In genomic region chr2:103287716-103288115, GRCm38 (mm10) we compare ENCODE assay signal across 24 mouse cellular contexts. TPM values are rescaled to one million over a fixed set of nuclear protein-coding genes. Genes with fewer than 3 reads are reported as not detected.
A peak's percentile ranks its signal among the peaks of the same experiment; 100 is the strongest.
DNase-seq lines count a peak whose midpoint lies in the region; ATAC-seq and TF ChIP-seq lines count a peak whose summit lies in the region.
"Had no signal": no experiment of that assay in that cellular context is flagged by ENCODE, and none has a peak within 500 bp of the region (broad histone marks: within the 10 kb centered on the region; RNA-seq: fewer than 3 reads in every experiment).

No protein-coding gene starts in this region.

- ATAC-seq in stomach, embryonic 16.5 days (ENCODE audit: insufficient read depth, low FRiP score): no peak
- no peak for ATAC-seq in stomach, postnatal 0 days (ENCODE audit: low FRiP score, low TSS enrichment)
- ATAC-seq: activated CD4-positive, CD25-positive, alpha-beta regulatory T cell, adult 4 months; CD4-positive, CD25-positive, alpha-beta regulatory T cell, adult 4 months; Patski had no signal

- H3K27ac ChIP-seq in stomach, embryonic 16.5 days (ENCODE audit: low read length): 0 out of 2 replicates have a peak overlapping the region, but pooled peaks have one; percentile 95
- H3K27ac ChIP-seq in stomach, postnatal 0 days (replicated peaks): no peak overlapping the region

- no peaks in the 10 kb centered on the region for H3K36me3 ChIP-seq in stomach, embryonic 16.5 days (ENCODE audit: control insufficient read depth, insufficient read depth, low read length)
- H3K36me3 ChIP-seq in stomach, postnatal 0 days (ENCODE audit: control insufficient read depth, insufficient read depth, low read length): no peaks in the 10 kb centered on the region
- H3K36me3 ChIP-seq: G1E had no signal

- no peak overlapping the region for H3K4me2 ChIP-seq in stomach, embryonic 16.5 days (ENCODE audit: low read depth, low read length)
- no peak overlapping the region for H3K4me2 ChIP-seq in stomach, postnatal 0 days (replicated peaks; ENCODE audit: low read depth)

- H3K4me1 ChIP-seq in stomach, embryonic 16.5 days (ENCODE audit: control insufficient read depth, insufficient read depth, low read length): peaks cover 41% of the 10 kb centered on the region
- H3K4me1 ChIP-seq in stomach, postnatal 0 days (replicated peaks; ENCODE audit: control insufficient read depth, insufficient read depth): peaks cover 14% of the 10 kb centered on the region

- no peak for TF ChIP-seq EP300 in stomach, postnatal 0 days (optimal IDR thresholded peaks at IDR 0.05)

- 80% methylated on average over 5 of the region's 5 CpGs for WGBS in stomach, embryonic 16.5 days
- 79% methylated on average over 5 of the region's 5 CpGs for WGBS in stomach, postnatal 0 days

- H3K4me3 ChIP-seq in stomach, embryonic 16.5 days (replicated peaks; ENCODE audit: low read length): no peak overlapping the region
- H3K4me3 ChIP-seq in stomach, postnatal 0 days (ENCODE audit: low read depth, low read length): no peak overlapping the region

- H3K9ac ChIP-seq in stomach, embryonic 16.5 days (ENCODE audit: low read length): no peak overlapping the region
- H3K9ac ChIP-seq in stomach, postnatal 0 days (ENCODE audit: low read length): no peak overlapping the region

- H3K9me3 ChIP-seq in stomach, embryonic 16.5 days (replicated peaks; ENCODE audit: control insufficient read depth, low read length): no peaks in the 10 kb centered on the region
- no peaks in the 10 kb centered on the region for H3K9me3 ChIP-seq in stomach, postnatal 0 days (ENCODE audit: control insufficient read depth, low read length)
- H3K9me3 ChIP-seq: G1E had no signal

- no peak for DNase-seq in stomach, postnatal 0 days (ENCODE audit: low spot score)
- DNase-seq in Muller cell, postnatal 12 days (ENCODE audit: inconsistent ontology term): peak; percentile 94
- peak; percentile 65 for DNase-seq in retina, embryonic 14.5 days (ENCODE audit: low spot score)
- peak; percentile 83 for DNase-seq in retina, postnatal 1 day
- no peak for DNase-seq in heart, adult 11 months
- no peak for DNase-seq in thymus, postnatal 10 days (ENCODE audit: low spot score in 2 of 2)
- no peak for DNase-seq in heart, adult 18-20 months
- DNase-seq: adrenal gland, adult 2 months; adrenal gland, adult 8-10 months; adrenal gland, postnatal 10 days; adrenal gland, postnatal 14 days; adrenal gland, postnatal 25 days; adrenal gland, postnatal 36 days; B cell, adult 2 months; cerebellum, adult 11 months; cerebellum, adult 11-12 months; cerebellum, adult 18-20 months had no signal

- H3K27me3 ChIP-seq in stomach, embryonic 16.5 days (ENCODE audit: control insufficient read depth, insufficient read depth, low read length): no peaks in the 10 kb centered on the region
- no peaks in the 10 kb centered on the region for H3K27me3 ChIP-seq in stomach, postnatal 0 days (ENCODE audit: control insufficient read depth, insufficient read depth, low read length)
- H3K27me3 ChIP-seq: Patski had no signal

- no peak for TF ChIP-seq CTCF in stomach, postnatal 0 days (IDR thresholded peaks at IDR 0.05; ENCODE audit: low read depth)

RNA-seq across cellular contexts. Expression of gene Ehf, which starts 15.4 kb away (rescaled TPM):
- 39.1 and 52.8 TPM in 2 replicates for polyA plus RNA-seq in stomach, embryonic 16.5 days (2015; fragmentation: Nextera tagmentation; extraction: Ambion mirVana)
- polyA plus RNA-seq in stomach, postnatal 0 days (2015; fragmentation: Nextera tagmentation; extraction: Ambion mirVana): 56.8 and 65.4 TPM in 2 replicates
- total RNA-seq in heart, adult 18-20 months (2021): 1 to 10 TPM in 1 of 2 experiments, not detected in 1; 1.3 TPM
- total RNA-seq: MEL had no signal
- polyA plus RNA-seq: activated CD4-positive, CD25-positive, alpha-beta regulatory T cell, adult 4 months; C2C12 had no signal

Comparison
In these comparisons a context has a peak if more than half of its experiments do, and no peak if none do; other contexts are left out.
1. DNase-seq: peak in Muller cell, postnatal 12 days (single experiment), retina, embryonic 14.5 days (single experiment) and retina, postnatal 1 day (single experiment); none in stomach, postnatal 0 days (single experiment), heart, adult 11 months (single experiment), thymus, postnatal 10 days (0 of 2) and heart, adult 18-20 months (0 of 2).